Mouse (Mus musculus) adrenal gland, postnatal 10 days (tissue): ENCODE measurements around the gene Gm6657. TPM values are rescaled to one million over a fixed set of nuclear protein-coding genes. Genes with fewer than 3 reads are reported as not detected.

Source experiments
- DNase-seq: peaks from one replicate; pipeline ENCODE4 v3.0.0; 2021; ENCODE audit warnings: mixed read lengths
- long read RNA-seq, 2 experiments: library from polyadenylated mRNA; stranded (forward); transcript quantifications; one replicate each; pipeline ENCODE4 v2.0.0; 2021
- total RNA-seq, 2 experiments: library from RNA; stranded (reverse); gene quantifications; 2 replicates each; pipeline ENCODE4 v1.2.3; 2021

Gm6657 gene
- not detected for total RNA-seq
- long read RNA-seq, experiment 1, result 0 reads
- long read RNA-seq, experiment 2, result 0 reads

DNA sequence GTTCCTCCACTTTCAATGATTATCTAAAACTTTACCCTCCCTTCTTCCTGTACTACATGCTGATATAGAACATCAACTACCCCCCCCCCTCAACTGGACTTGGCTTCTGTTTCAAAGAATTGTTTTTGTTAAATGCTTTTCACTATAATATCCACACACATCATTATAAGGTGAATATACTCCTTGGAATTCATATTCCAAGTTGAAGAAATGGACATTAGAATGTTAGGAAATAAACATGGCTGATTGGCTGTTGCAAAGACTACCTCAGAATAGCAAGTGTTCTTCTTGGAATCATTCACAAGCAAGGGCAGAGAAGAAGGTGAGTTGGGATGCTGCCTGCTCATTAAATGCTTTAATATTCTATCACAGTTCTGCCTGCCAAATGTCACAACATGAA is at the start of gene Gm6657:
TSS of gene Gm6657 (plus strand) at position 301 of the 400 bp plus-strand sequence.
- no peak for DNase-seq

DNA sequence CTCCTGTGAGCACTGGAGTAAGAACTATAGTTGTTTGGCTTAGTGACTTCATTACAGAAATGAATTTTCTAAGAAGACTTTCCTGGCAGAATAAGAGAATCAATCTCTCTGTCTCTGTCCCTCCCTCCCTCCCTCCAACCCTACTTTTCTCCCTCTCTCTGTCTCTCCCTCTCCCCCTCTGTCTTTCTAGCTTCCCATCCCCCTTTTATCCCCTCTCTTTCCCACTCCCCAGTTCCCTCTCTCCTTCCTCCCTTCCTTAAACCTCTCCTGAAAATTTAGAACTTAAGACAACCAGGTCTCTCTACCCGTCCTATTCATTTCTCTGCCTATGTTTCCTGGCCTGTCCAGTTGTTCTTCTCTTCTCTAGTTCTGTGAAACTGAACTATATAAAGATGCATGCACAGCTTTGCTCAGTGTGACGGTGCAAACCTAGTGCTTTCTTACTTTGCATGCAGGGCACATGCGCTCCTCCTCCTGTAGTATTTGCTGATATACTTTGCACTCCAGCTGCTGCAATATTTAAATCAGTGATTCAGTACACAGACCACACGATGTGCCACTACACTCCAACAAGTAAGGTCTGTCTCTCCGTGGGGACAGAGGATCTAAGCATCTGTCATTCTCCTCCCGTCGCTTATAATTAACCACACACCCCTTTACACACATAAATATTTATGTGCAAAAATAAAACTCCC is 40.6 kb upstream of the Gm6657 start:
- DNase-seq, result no peak

DNA sequence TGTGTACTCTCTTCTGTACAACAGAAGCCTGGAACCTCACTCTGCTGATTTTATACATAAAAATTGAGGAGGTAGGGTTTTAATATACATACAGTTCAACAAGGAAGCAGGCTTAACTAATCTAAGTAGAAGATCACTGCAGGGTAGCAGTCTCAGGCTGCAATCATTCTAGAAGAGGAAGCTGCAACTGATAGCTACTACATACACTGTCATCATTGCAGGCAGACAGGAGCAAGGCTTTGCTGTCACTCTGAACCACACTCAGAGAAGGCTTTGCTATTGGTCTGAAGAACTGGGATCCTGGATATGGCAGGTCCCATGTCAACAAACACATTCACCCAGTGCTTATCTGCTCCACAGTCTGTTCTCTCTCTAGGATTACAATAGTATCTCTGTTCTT is 23.9 kb upstream of the Gm6657 start:
- DNase-seq, result no peak

DNA sequence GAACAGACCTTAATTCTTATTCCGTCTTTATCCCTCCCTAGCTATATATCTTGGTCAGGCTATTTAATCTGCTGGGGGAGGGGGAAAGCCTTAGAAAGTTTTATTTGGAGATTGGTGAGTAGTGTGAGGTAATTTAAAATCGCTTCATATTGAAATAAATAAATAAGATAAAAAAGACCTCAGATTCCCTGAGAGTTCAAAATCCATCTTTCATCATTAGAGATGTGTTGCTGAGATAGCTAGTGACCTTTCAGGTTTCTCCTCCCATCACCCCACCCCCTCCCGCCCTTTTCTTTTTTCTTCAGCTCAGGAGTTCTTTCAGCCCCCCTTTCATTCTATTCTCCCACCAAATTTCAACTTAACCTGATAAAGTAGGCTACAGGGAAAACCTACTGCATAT is 20.1 kb upstream of the Gm6657 start:
- DNase-seq, result no peak

DNA sequence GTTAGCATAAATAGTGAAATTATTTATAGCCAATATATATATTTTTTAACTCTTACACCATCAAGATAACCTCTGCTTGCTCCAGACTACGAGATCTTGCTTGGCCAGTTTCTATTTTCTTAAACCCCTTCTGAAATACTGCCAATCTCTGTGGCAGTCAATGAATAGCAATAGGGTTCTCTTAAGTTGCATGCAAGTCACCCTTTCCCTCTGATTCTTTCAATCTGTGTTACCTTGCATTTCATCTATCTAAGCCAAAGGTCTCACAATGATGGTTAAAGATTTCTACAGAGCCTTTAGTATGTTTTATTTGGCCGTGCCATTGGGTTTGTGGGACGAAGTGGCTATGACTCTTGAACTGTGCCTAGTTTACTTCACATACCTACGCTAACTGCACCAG is 19.4 kb upstream of the Gm6657 start:
- no peak for DNase-seq

DNA sequence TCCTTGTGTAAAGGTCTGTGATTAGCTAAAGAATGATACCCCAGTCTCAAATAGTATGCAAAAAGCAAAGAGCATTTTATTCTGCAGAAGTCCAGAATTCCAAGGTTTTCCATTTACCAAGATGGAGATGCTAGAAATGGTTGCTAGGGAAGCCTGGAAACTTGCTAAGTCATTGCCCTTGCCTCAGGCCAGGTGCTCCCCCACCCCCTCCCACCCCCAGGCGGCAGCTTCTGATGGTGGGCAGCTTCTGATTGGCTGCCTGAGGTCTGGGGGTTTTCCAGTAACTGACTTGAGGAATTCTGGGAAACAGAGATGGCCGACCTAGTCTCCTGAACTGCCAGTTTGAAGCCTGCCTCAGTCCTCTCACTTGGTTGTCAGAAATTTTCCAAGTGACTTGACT is 12.6 kb upstream of the Gm6657 start:
- DNase-seq, result no peak

DNA sequence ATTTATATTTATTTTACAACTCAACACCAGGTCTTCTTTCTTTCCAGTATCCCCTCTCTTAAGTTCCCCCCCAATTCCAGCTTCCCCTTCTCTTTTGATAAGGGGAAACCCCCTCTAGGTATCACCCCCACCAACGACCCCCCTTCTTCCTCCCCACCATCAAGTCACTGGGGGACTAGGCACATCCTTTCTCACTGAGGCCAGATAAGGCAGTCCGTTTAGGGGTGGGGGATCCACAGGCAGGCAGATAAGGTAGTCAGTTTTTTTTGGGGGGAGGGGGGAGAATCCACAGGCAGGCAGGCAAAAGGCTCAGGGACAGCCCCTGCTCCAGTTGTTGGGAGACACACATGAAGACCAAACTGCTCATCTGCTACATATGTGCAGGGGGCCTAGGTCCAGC is 1.3 kb downstream of the Gm6657 start:
- no peak for DNase-seq

DNA sequence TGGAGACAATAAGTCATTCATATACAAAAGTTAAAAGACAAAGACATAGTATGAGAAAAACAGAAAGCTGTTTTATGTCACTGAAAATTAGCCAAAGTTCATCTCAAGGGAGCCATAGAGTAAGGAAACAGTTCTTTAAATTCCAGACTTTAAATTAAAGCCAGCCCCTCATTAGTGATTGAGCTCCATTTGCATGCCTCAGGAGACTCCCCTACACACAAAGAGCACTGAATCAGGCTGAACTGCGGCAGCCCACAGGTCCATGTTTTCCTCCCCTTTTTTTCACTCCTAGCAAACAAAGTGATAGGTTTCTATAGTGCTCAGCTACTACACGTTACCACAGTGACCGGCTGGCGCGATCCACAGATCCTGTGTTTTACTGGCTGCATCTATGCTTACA is 9.6 kb downstream of the Gm6657 start:
- DNase-seq, result no peak

DNA sequence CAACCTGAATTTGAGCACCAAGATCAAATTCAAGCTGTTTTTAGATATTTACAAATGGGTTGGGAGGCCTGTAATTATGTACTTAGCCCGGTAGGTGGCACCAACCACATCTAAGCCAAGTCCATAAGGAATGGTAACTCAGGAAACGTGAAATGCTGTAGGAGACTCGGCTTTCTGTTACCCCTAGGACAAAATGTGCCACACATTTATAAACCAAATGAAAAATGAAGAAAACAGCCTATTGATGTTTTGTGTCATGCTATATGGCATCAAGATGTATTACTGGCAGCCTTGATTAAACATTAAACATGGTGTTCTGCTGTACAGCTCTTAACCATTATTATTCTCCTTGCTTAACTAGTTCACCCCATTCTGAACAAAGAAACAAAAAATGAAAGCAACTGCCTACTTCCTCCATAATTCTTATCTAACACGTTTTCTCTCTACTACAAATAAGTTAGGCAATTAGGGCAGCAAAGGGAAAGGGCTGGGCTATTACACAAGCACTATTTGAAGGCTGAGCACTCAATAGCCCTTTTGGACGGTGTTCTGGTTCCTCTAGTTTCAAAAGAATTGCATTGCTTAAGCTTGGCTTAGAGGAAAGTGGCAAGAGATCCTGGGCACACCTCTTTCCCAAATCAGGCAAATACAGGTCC is 12.0 kb downstream of the Gm6657 start:
- peak; percentile 69 for DNase-seq

DNA sequence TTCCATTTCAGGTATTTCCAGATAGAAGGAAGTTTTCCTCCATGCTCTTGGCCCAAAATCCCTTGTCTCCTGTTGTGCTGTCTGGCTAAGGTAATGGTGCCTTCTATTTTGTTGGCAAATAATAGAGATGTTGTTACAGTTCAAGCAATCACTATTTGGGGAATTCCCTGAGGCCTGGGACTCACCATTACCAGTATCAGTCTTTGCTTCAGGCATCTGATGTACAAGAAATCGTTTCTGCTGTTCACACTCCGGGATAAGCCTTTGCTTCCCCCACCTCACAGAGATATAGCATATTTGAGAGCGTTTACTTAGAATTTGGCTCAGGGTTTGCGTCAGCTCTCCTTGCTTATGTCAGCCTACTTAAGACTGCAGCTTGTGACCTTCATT is 12.5 kb downstream of the Gm6657 start:
- no peak for DNase-seq

DNA sequence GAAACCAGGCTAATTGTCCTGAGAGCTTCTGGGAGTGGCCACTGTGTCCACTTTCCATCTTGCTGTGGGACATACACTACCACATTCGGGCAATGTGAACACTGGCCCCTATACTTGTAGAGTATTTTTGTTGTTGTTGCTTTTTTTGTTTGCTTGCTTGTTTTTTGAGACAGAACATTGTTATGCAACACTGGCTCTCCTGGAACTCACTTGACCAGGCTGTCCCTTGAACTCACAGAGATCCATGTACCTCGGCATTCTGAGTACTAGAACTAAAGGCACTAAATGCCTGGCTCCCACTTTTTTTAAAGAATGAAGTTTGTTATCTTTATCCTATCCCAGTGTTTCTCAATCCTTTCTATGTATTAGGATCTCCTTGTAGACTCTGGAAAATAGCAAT is 15.8 kb downstream of the Gm6657 start:
- no peak for DNase-seq

DNA sequence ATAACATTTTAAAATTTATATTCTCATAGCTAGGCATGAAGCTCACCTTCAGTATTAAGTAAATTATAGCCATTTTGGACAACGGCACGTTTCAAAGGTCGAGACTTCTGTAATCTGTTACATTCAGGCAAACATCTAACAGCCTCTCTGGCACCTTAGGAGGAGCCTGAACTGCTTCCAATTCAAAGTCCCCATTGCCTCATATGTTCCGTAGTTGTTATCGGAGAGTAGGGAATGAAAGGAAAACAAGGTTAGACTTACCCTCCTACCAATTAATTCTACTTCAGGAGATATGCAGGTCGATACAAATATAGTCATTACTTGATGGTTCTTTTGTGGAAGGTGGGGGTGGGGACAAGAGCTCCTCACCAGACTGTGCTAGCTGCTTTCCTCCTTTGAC is 21.4 kb downstream of the Gm6657 start:
- peak; percentile 10 for DNase-seq

DNA sequence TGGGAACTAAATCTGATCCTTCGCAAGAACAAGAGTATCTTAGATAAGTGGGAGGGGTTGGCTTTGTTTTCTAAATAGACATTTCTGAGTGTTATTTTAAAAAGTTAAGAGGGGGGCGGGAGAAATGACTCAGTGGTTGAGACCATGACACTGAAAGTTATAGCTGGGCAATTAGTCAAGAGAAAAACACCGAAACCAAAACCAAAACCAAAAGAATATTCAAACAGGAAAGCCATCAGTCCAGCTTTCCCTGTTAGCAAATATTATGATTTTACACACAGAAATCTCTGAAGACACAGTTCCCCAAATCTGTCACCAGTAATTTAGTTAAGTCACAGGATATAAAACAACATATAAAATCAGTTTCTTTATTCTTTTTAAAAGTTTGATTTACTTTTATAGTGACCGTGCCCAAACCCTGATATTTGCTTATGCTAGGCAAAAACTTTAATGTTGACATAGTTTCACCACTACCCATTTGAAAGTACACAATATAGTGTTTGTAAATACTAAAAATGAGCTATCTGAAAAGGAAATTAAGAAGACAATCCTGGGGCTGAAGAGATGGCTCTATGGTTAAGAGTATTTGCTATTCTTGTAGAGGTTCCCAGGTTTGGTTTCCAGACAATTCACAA is 25.3 kb downstream of the Gm6657 start:
- peak; percentile 9 for DNase-seq

DNA sequence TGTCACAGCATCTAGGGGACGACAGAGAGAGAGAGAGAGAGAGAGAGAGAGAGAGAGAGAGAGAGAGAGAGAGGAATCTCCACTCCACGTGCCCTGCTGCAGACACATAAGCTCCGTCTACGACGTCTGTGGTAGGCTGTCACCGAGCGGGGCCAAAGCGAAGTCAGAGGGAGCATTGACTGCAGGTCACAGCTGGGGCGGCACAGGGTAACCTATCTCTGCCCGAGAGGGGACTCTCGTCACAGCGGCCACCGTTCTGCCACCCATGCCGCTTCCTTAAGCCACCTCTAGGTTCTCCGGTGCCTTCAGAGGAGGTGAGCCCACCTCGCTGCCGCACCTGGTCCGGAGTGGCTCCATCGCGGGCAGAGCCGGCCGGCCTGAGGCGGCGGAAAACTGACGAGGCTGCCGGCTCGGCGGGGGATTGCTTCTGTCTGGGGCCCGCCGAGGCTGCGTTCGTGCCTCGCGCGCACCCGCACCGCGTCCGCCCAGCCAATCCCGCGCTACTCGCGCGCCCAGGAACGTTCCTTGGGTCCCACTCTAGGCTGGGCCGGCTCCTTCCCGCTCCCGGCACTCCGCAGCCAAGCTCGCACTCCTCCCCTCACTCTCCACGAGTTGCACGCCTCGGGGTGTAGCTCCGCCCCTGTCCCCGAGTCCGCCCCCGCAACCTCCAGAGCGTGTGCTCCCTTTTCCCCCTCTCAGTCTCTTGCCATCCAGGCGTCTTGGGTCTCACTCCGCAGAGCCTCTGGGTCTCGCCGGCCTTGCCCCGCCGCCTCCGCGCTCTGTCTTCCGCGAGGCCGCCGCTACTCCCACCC is 31.9 kb downstream of the Gm6657 start, which contains the start of gene Gphn:
TSS of gene Gphn (plus strand) at position 673 of the 812 bp plus-strand sequence.
- DNase-seq, result peak; percentile 94

DNA sequence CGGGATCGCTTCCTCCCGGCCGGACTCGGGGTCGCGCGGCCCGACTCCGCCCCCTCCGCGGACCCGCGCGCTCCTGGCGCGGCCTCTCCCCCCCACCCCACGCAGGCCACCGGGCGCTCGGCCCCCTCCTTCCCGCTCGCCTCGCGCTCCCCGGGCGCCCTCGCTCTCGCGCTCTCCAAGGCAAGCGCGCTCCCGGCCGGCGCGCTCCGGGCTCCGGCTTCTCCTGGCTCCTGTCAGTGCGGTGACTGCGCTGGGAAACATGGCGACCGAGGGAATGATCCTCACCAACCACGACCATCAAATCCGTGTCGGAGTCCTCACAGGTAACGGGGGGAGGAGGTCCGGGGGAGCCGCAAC is 32.5 kb downstream of the Gm6657 start:
- DNase-seq, result peak; percentile 91

DNA sequence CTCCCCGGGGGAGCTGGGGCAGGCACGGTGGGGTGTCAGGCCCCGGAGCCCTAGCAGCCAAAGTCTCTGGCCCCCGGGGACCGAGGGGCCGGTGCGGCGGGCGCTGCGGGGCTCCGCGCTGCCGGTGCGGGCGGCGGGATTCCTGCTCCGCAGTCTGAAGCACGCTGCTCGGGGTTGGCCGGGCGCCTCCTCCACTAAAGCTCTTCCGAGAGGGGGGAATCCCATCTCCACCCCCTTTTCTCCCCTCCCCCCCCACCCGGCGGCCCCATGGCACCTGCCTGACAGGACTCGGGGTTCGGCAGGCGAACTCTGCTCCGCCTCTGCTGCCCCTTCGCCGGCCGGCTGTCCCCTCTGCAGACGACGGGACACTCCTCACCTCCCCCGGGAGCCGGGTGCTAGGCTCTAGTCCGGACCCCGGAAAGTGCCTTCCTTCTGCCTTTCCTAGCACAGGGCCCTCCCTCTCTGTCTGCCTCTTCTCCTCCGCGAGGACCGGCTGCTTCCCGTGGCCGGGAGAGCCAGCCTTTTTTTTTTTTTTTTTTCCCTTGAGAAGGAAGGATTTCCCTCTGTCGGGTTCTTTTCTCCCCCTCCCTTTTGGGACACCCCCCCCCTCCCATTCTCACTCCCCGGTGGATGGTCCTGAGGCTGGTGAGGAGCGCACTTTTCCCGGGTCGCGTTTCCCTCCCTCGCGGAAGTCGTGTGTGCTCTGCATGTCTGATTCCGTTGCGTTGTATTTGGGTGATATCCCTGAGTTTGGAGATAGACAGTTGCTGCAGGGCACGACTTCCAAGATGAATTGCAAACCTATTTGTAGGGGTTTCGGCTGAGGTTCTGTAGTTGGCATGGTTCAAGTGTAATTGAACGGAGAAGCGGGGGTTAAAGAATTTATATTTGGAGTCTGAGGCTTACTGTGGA is 33.2 kb downstream of the Gm6657 start:
- peak; percentile 68 for DNase-seq

DNA sequence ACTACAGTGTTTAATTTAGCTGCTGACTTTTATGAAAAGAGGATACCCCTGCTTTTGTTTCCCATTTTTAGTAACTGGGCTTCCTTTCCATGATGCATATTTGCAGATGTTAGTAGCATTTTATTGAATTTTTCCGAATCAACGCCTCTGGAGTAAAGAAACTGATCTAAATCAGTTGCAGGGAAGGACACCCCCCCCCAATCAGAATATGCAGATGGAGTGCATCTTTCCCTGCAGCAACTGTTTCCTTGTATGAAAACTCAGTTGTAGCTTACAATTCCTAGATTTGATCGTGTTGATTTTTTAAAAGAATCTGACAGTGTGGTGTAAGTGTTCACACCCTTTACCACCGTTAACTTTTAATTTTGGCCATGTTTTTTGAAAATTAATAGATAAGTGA is 34.1 kb downstream of the Gm6657 start:
- no peak for DNase-seq

DNA sequence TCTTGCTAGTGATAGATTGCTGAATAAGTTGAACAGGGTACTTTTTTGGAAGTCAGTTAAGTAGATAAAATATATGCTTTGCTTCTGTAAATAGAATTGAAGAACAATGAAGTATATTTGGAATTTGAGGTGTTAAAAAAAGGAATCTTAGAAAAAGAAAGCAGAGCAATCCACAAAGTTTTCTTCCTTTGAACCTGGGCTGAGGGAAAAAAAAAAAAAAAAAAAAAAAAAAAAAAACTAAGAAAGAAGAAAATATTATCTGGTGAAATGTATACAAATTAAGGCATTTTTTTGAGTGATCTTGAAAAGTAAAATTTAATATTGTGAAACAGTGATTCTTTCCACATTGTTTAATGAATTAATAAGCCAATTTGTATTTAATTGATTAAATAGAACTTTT is 38.5 kb downstream of the Gm6657 start:
- DNase-seq, result no peak

DNA sequence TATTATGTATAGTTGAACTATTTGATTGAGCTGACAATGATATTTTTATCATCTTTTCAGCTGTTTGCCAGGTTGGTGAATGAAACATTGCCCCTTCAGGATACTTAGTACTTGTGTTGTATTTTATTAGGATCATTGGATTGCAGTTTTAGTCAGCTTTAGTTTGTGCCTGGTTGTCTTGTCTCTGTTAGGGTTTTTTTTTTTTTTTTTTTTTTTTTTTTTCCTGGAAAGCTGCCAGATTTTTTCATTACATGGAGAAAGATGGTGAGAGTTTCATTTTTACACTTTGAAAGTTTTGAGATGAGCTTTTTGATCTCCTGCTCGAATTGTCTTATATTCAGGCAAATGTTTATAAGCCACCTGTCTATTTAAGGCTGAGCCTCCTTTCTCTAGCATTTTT is 54.3 kb downstream of the Gm6657 start:
- DNase-seq, result no peak

DNA sequence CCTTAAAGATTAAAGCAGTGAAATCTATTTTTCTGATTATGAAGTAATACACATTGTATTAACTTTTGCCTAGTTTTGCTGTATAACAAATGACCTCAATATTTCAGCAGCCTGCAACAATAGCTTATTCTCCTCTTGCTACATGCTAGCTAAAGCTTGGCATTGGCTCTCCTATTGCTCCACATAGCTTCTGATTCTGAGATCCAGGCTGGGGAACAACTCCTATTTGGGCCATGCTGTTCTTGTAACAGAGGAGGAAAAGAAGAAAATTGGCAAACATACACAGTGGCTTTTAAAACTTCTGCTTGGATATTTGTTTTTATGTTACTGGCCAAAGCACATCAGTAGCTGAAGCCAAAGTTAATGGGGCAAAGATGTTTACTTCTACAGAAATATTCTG is 55.1 kb downstream of the Gm6657 start:
- DNase-seq, result peak; percentile 20
